Mouse (Mus musculus) midbrain, embryonic 12.5 days (tissue): ENCODE data around the gene Rffl. TPM values are rescaled to one million over a fixed set of nuclear protein-coding genes. Genes with fewer than 3 reads are reported as not detected.
A peak's percentile ranks its signal among the peaks of the same experiment; 100 is the strongest.
"Not testable (repeated sequence)": the region's sequence is repeated elsewhere in the genome, so short reads cannot be mapped to it uniquely, and the experiment has no call there.

Experiments
- ATAC-seq: fragments of 200-750 bp; cut with Nextera tagmentation; 2 replicates; pipeline ENCODE4 v1.8.0; 2017; ENCODE audit warnings: low read depth, moderate TSS enrichment, moderate library complexity; ENCODE audit not compliant: low FRiP score
- H3K27ac ChIP-seq: fragments of 300-500 bp; sonication (generic); replicated peaks from 2 replicates; pipeline ENCODE4 v1.5.1; 2016; ENCODE audit warnings: mild to moderate bottlenecking
- H3K27me3 ChIP-seq: fragments of 300-500 bp; sonication (generic); 2 replicates; pipeline ENCODE4 v1.6.1; 2016; ENCODE audit warnings: mild to moderate bottlenecking
- H3K36me3 ChIP-seq: fragments of 300-500 bp; sonication (generic); 2 replicates; pipeline ENCODE4 v1.6.1; 2016
- H3K4me1 ChIP-seq: fragments of 300-500 bp; sonication (generic); 2 replicates; pipeline ENCODE4 v1.6.1; 2016
- H3K4me2 ChIP-seq: fragments of 300-500 bp; sonication (generic); replicated peaks from 2 replicates; pipeline ENCODE4 v1.6.1; 2016; ENCODE audit warnings: mild to moderate bottlenecking, moderate library complexity
- H3K4me3 ChIP-seq: fragments of 300-500 bp; sonication (generic); 2 replicates; pipeline ENCODE4 v1.5.1; 2016; ENCODE audit warnings: mild to moderate bottlenecking
- H3K9ac ChIP-seq: fragments of 300-500 bp; sonication (generic); replicated peaks from 2 replicates; pipeline ENCODE4 v1.6.1; 2016; ENCODE audit warnings: mild to moderate bottlenecking, moderate library complexity
- H3K9me3 ChIP-seq: fragments of 300-500 bp; sonication (generic); 2 replicates; pipeline ENCODE4 v1.6.1; 2016; ENCODE audit warnings: mild to moderate bottlenecking
- WGBS: fragments of 180-500 bp; shearing (Covaris S2); methylation state at CpG from one replicate; pipeline ENCODE4 v1.1.7; 2016; 5-methylcytosine and 5-hydroxymethylcytosine counted together
- polyA plus RNA-seq: library from polyadenylated mRNA; unstranded; fragments of >200 nt; fragmentation: Nextera tagmentation; extraction: Ambion mirVana; gene quantifications from 2 replicates; pipeline ENCODE4 v1.2.1, GENCODE M21; 2016

Gene Rffl
- polyA plus RNA-seq, 1 experiment from 2014 or later: 8.9 TPM

- Histone ChIP-seq H3K9ac (no peak overlapping the region), H3K9me3 (no peaks in the 10 kb centered on the region; the same call in 1 of the 2 replicates), H3K27ac (no peak overlapping the region), H3K4me3 (no peak overlapping the region), H3K4me1 (peaks cover 28% of the 10 kb centered on the region), H3K27me3 (no peaks in the 10 kb centered on the region), H3K36me3 (no peaks in the 10 kb centered on the region), H3K4me2 (peak overlapping the region; percentile 8)
- 15% methylated on average over 7 of the region's 7 CpGs for WGBS
- no peak for ATAC-seq
Measured at GRCm38 (mm10) chr11:82837848-82838247, 33.2 kb downstream of the Rffl start.

GRCm38 (mm10) chr11:82837192-82837591, 33.8 kb downstream of the Rffl start:
- no peaks in the 10 kb centered on the region for H3K36me3 ChIP-seq
- WGBS: 54% methylated on average over 7 of the region's 7 CpGs
- H3K27ac ChIP-seq: no peak overlapping the region
- H3K4me2 ChIP-seq: no peak overlapping the region
- no peaks in the 10 kb centered on the region; the same call in 1 of the 2 replicates for H3K9me3 ChIP-seq
- peaks cover 28% of the 10 kb centered on the region for H3K4me1 ChIP-seq
- no peak for ATAC-seq
- no peak overlapping the region for H3K9ac ChIP-seq
- H3K27me3 ChIP-seq: no peaks in the 10 kb centered on the region
- H3K4me3 ChIP-seq: no peak overlapping the region

GRCm38 (mm10) chr11:82835616-82836432, 35.2 kb downstream of the Rffl start:
- Histone ChIP-seq H3K9ac (no peak overlapping the region), H3K4me1 (peaks cover 38% of the 10 kb centered on the region)
- WGBS: 76% methylated on average over 11 of the region's 11 CpGs

GRCm38 (mm10) chr11:82834359-82834758, 36.7 kb downstream of the Rffl start:
- not testable (repeated sequence) for H3K9me3 ChIP-seq, H3K4me2 ChIP-seq, H3K27ac ChIP-seq, H3K27me3 ChIP-seq, H3K9ac ChIP-seq, H3K36me3 ChIP-seq, ATAC-seq, H3K4me3 ChIP-seq
- WGBS: 90% methylated on average over 7 of the region's 7 CpGs
- peaks cover 38% of the 10 kb centered on the region for H3K4me1 ChIP-seq

More at GRCm38 (mm10) chr11:82835616-82836432, 35.2 kb downstream of the Rffl start:
- no peaks in the 10 kb centered on the region for H3K27me3 ChIP-seq
- no peak for ATAC-seq
- H3K9me3 ChIP-seq: no peaks in the 10 kb centered on the region; the same call in 1 of the 2 replicates
- no peak overlapping the region for H3K4me2 ChIP-seq
- H3K4me3 ChIP-seq: no peak overlapping the region
- H3K27ac ChIP-seq: peak overlapping the region; percentile 47; the same call in 1 of the 2 replicates
- no peaks in the 10 kb centered on the region for H3K36me3 ChIP-seq

GRCm38 (mm10) chr11:82833929-82834328, 37.1 kb downstream of the Rffl start:
- Histone ChIP-seq H3K27me3 (no peaks in the 10 kb centered on the region), H3K9ac (no peak overlapping the region), H3K4me2 (no peak overlapping the region), H3K9me3 (no peaks in the 10 kb centered on the region), H3K4me1 (peaks cover 37% of the 10 kb centered on the region), H3K4me3 (no peak overlapping the region), H3K36me3 (no peaks in the 10 kb centered on the region), H3K27ac (no peak overlapping the region)
- WGBS: 91% methylated on average over 8 of the region's 8 CpGs
- ATAC-seq: no peak

- not testable (repeated sequence) for ATAC-seq, H3K27me3 ChIP-seq, H3K4me3 ChIP-seq, H3K9ac ChIP-seq, H3K27ac ChIP-seq, H3K9me3 ChIP-seq, H3K4me2 ChIP-seq, H3K36me3 ChIP-seq
- WGBS: 83% methylated on average over 10 of the region's 10 CpGs
- peaks cover 23% of the 10 kb centered on the region for H3K4me1 ChIP-seq
Measured at GRCm38 (mm10) chr11:82832402-82832801, 38.6 kb downstream of the Rffl start.

GRCm38 (mm10) chr11:82831008-82831893, 39.8 kb downstream of the Rffl start:
- WGBS: 40% methylated on average over 10 of the region's 10 CpGs
- Histone ChIP-seq H3K36me3 (no peaks in the 10 kb centered on the region), H3K27me3 (no peaks in the 10 kb centered on the region), H3K9ac (no peak overlapping the region), H3K4me1 (peaks cover 20% of the 10 kb centered on the region), H3K4me2 (peak overlapping the region; percentile 22), H3K9me3 (no peaks in the 10 kb centered on the region), H3K27ac (0 out of 2 replicates have a peak overlapping the region, but pooled peaks have one; percentile 42), H3K4me3 (no peak overlapping the region)
- ATAC-seq: no peak

GRCm38 (mm10) chr11:82826818-82827217, 44.2 kb downstream of the Rffl start:
- Histone ChIP-seq H3K27me3 (no peaks in the 10 kb centered on the region), H3K9ac (no peak overlapping the region), H3K9me3 (no peaks in the 10 kb centered on the region), H3K4me3 (no peak overlapping the region), H3K27ac (no peak overlapping the region), H3K4me1 (peaks cover 22% of the 10 kb centered on the region), H3K4me2 (no peak overlapping the region), H3K36me3 (no peaks in the 10 kb centered on the region)
- no peak for ATAC-seq

GRCm38 (mm10) chr11:82820788-82821456, 50.1 kb downstream of the Rffl start:
- Histone ChIP-seq H3K9me3 (no peaks in the 10 kb centered on the region), H3K27me3 (no peaks in the 10 kb centered on the region), H3K4me3 (no peak overlapping the region), H3K27ac (no peak overlapping the region), H3K36me3 (no peaks in the 10 kb centered on the region), H3K9ac (no peak overlapping the region), H3K4me2 (no peak overlapping the region), H3K4me1 (peaks cover 12% of the 10 kb centered on the region; the same call in 1 of the 2 replicates)
- 90% methylated on average over 13 of the region's 13 CpGs for WGBS
- no peak for ATAC-seq

- no peaks in the 10 kb centered on the region for H3K27me3 ChIP-seq
- H3K9ac ChIP-seq: no peak overlapping the region
- no peak overlapping the region for H3K4me2 ChIP-seq
- H3K27ac ChIP-seq: no peak overlapping the region
- no peaks in the 10 kb centered on the region for H3K36me3 ChIP-seq
- peaks cover 12% of the 10 kb centered on the region; the same call in 1 of the 2 replicates for H3K4me1 ChIP-seq
- H3K4me3 ChIP-seq: no peak overlapping the region
- 64% methylated on average over 4 of the region's 4 CpGs for WGBS
- H3K9me3 ChIP-seq: no peaks in the 10 kb centered on the region
- ATAC-seq: no peak
Measured at GRCm38 (mm10) chr11:82819350-82819749, 51.7 kb downstream of the Rffl start.

GRCm38 (mm10) chr11:82808485-82808884, 62.5 kb downstream of the Rffl start:
- Histone ChIP-seq H3K27me3 (no peaks in the 10 kb centered on the region), H3K4me2 (no peak overlapping the region), H3K36me3 (peaks cover 12% of the 10 kb centered on the region), H3K9ac (no peak overlapping the region), H3K4me3 (no peak overlapping the region), H3K27ac (no peak overlapping the region), H3K9me3 (no peaks in the 10 kb centered on the region), H3K4me1 (no peaks in the 10 kb centered on the region)
- WGBS: 84% methylated on average over 5 of the region's 5 CpGs
- no peak for ATAC-seq
